Mouse (Mus musculus) ES-Bruce4 (cell line): ENCODE measurements at regions not wholly inside any gene's neighbourhood (a gene's known extent, or its start where the extent isn't known, plus 50 kb on each side); places are given as distances from the start of the nearest gene placed in this dataset.

ENCODE experiments used
- H3K27ac ChIP-seq: 2 replicates; pipeline ENCODE4 v1.5.1; 2012; ENCODE audit warnings: low read length, inconsistent platforms; ENCODE audit not compliant: insufficient read depth
- H3K27me3 ChIP-seq: 2 replicates; pipeline ENCODE4 v1.6.1; 2012; ENCODE audit warnings: mild to moderate bottlenecking, low read length, inconsistent platforms; ENCODE audit not compliant: control insufficient read depth, poor library complexity, insufficient read depth, severe bottlenecking
- H3K36me3 ChIP-seq: 2 replicates; pipeline ENCODE4 v1.6.1; 2012; ENCODE audit warnings: inconsistent platforms, mild to moderate bottlenecking, low read length, moderate library complexity; ENCODE audit not compliant: control insufficient read depth, poor library complexity, insufficient read depth, severe bottlenecking
- H3K4me1 ChIP-seq: one replicate; pipeline ENCODE4 v1.8.1; 2011; ENCODE audit warnings: low read length; ENCODE audit not compliant: control insufficient read depth, insufficient read depth
- H3K4me3 ChIP-seq: 2 replicates; pipeline ENCODE4 v1.5.1; 2011; ENCODE audit warnings: low read depth, mild to moderate bottlenecking, low read length
- H3K9ac ChIP-seq: 2 replicates; pipeline ENCODE4 v1.6.1; 2012; ENCODE audit warnings: low read depth, mild to moderate bottlenecking, inconsistent platforms; ENCODE audit not compliant: poor library complexity, severe bottlenecking
- H3K9me3 ChIP-seq: replicated peaks from 2 replicates; pipeline ENCODE4 v1.6.1; 2012; ENCODE audit warnings: mild to moderate bottlenecking, low read length, inconsistent platforms; ENCODE audit not compliant: control insufficient read depth, poor library complexity, insufficient read depth, severe bottlenecking
- CTCF ChIP-seq: IDR thresholded peaks from one replicate; pipeline ENCODE4 v1.8.1; 2011; ENCODE audit warnings: low read depth, low read length
- EP300 ChIP-seq: IDR thresholded peaks from 2 replicates; pipeline ENCODE4 v1.6.1; 2011; ENCODE audit warnings: low read depth, low read length; ENCODE audit not compliant: insufficient read depth
- POLR2A ChIP-seq: IDR thresholded peaks from one replicate; pipeline ENCODE4 v1.8.1; 2011; ENCODE audit warnings: low read length; ENCODE audit not compliant: insufficient read depth

GRCm38 (mm10) chr14:61665815-61666214, 58.6 kb downstream of the Kcnrg start:
- Histone ChIP-seq H3K4me1 (no peaks in the 10 kb centered on the region), H3K4me3 (no peak overlapping the region), H3K27ac (no peak overlapping the region), H3K36me3 (no peaks in the 10 kb centered on the region), H3K9me3 (no peaks in the 10 kb centered on the region), H3K27me3 (no peaks in the 10 kb centered on the region; the same call in 1 of the 2 replicates), H3K9ac (no peak overlapping the region)
- no peak for TF ChIP-seq CTCF

DNA sequence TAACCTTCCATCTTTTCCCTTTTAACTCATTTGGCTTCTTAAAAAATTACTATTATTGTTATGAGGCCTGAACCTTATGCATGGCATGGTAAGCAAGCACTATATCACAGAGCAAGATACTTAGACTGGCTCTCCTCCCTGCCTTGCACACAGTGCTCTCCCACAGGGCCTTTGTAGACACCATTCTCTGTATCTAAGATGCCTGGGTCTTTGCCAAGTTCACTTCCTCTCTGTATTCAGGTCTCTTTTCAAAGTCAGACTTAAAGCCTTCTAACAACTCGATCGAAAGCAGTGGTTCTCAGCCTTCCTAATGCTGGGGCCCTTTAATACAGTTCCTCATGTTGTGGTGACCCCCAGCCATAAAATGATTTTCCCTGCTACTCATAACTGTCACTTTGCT, 65.9 kb downstream of the Kcnrg start:
- Histone ChIP-seq H3K4me1 (no peaks in the 10 kb centered on the region), H3K9me3 (no peaks in the 10 kb centered on the region), H3K36me3 (no peaks in the 10 kb centered on the region), H3K9ac (no peak overlapping the region), H3K4me3 (no peak overlapping the region), H3K27me3 (no peaks in the 10 kb centered on the region), H3K27ac (no peak overlapping the region)
- no peak for TF ChIP-seq EP300
- no peak for TF ChIP-seq CTCF
- no peak for TF ChIP-seq POLR2A

DNA sequence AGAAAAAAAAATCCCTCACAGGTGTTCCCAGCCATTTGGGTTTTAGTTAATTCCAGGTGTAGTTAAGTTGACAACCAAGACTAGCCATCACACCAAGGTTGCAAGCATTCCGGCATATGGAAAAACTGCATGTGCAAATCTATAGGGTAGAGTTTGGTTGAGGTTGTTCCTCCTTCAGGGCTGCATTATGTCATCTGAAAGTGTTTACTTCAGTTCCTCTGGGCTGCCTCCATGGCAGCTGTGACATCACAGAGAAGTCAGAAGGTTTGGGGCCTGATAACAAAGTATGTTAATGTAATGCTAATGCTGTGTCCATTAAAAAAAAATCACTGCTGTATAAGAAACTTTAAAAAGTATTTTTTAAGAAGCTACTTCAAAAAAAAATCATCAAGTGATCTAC, 70.8 kb downstream of the Kcnrg start:
- no peaks in the 10 kb centered on the region for H3K36me3 ChIP-seq
- no peak overlapping the region for H3K4me3 ChIP-seq
- H3K27ac ChIP-seq, result no peak overlapping the region
- no peak overlapping the region for H3K9ac ChIP-seq
- TF ChIP-seq POLR2A (no peak), EP300 (no peak), CTCF (no peak)
- H3K4me1 ChIP-seq, result no peaks in the 10 kb centered on the region
- H3K27me3 ChIP-seq, result peaks cover 2% of the 10 kb centered on the region; the same call in 1 of the 2 replicates
- H3K9me3 ChIP-seq, result no peaks in the 10 kb centered on the region

DNA sequence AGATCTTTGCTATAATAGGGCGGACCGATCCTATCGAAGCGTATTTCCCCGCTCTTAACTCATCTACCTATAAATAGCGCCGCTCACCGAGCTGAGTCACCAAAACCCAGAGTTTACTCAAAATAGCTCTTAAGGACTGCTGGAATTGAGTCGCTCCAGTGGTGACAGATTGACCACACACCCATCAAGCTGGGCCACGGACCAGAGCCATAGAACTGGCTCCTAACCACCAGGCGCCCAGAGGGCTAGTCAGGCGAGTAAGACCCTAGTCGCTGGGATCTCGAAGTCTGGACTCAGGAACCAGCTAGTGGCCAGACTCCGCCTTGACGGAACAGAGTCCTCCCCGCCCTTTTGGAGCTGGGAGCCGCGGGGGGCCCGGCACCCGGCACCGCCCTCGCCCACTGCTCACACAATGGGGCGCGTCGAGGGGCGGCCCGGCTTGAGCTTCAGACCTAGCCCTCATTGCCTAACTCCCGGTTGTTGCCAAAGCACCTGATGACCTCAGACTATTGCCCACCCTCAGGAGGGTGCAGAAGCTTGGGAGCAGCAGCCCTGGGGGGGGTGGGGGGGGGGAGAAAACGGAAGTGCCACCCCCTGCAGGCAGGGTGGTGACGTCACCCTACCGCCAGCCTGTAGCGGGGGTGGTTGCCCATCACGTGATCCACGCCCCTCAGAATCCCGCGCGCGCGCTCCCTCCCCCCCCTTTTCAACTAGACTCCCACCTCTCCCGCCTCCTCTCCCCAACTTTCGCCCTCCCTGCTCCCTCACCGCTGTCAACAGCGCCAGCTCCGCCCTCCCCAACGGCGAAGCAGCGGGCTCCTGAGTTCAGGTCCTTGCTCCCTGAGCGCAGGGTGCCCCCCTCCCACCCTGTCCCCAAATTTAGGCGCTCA, 73.8 kb downstream of the Kcnrg start:
- Histone ChIP-seq H3K9ac (peak overlapping the region; percentile 75), H3K9me3 (no peaks in the 10 kb centered on the region), H3K36me3 (no peaks in the 10 kb centered on the region), H3K27ac (no peak overlapping the region), H3K27me3 (peaks cover 13% of the 10 kb centered on the region), H3K4me3 (peak overlapping the region; percentile 82), H3K4me1 (no peaks in the 10 kb centered on the region)
- TF ChIP-seq EP300 (0 out of 2 replicates have a peak, but pooled peaks have one; percentile 20), CTCF (no peak), POLR2A (no peak)

DNA sequence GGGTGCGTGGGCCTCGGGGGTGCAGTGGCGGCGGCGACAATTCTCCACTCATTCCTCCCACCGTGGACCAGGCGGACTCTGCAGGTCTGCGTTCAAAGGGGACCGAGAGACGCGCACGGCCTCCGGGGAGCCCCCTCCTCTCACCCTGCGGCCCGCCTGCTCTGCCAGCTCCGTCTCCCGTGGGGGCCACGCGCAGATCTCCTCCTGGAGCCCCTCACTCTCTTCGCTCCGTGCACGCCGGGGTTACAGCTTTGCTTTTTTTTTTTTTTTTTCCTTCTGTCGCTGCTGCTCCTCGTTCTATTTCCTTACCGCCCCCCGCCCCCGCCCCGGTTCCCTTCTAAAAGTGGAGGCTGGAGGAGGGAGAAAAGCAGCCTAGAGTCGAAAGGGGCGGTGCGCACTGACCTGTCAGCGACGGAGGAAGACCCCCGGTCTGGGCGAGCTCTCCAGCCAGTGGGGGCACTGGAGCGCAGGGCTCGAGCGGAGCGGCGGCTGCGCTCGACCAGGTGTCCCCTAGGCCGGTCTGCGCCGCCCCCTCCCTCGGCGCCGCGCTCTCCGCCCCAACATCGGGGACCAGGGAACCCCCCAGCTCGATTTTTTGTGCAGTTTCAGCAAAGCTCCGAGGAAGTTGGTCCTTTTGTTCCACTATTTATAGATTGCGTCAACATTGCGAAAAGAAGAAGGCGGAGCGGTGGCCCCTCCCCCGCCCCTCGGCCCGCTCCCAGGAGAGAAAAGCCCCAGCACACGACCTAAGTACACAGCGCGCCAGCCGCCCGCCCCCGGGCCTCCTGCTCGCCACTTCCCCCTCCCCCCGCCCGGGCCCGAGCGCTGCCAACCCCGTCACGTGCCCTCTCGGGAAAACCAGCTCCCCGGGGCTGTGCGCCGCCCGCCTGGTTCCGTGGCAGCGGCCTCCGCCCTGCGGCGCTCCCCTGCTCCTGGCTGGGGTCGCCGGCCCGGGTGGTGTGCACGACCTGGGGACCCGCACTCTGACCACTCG, 74.7 kb downstream of the Kcnrg start:
- H3K9me3 ChIP-seq, result no peaks in the 10 kb centered on the region
- no peaks in the 10 kb centered on the region for H3K4me1 ChIP-seq
- no peak for TF ChIP-seq CTCF
- TF ChIP-seq POLR2A, result no peak
- no peak for TF ChIP-seq EP300
- no peaks in the 10 kb centered on the region for H3K36me3 ChIP-seq
- peak overlapping the region; percentile 82 for H3K4me3 ChIP-seq
- H3K27me3 ChIP-seq, result peaks cover 19% of the 10 kb centered on the region
- peak overlapping the region; percentile 75 for H3K9ac ChIP-seq
- no peak overlapping the region for H3K27ac ChIP-seq
